Mouse (Mus musculus) megakaryocyte progenitor cell, adult 5-6 weeks (primary cell): Measurements from ENCODE around the gene Sf3b5. TPM values are rescaled to one million over a fixed set of nuclear protein-coding genes. Genes with fewer than 3 reads are reported as not detected.
"Not testable (repeated sequence)": the region's sequence is repeated elsewhere in the genome, so short reads cannot be mapped to it uniquely, and the experiment has no call there.

ENCODE experiments used
- ATAC-seq: replicated peaks from 2 replicates; pipeline ENCODE4 v1.8.0; 2016; ENCODE audit warnings: mild to moderate bottlenecking, moderate TSS enrichment, inconsistent platforms; ENCODE audit not compliant: poor library complexity
- total RNA-seq, 2 experiments: library from RNA; stranded (forward) in 1 of 2; stranded (reverse) in 1 of 2; fragments of 157-497, 149-512 nt in 1 of 2; fragments of 200-1000 nt in 1 of 2; gene quantifications; 2 replicates each; pipeline versions ENCODE4 v1.2.3 to v1.2.4; 2015 to 2017

Gene Sf3b5
- total RNA-seq, 2 experiments from 2014 or later, result 17.4 to 23.4 TPM

- ATAC-seq, result peak; percentile 99
Measured at GRCm38 (mm10) chr10:12996736-12997477, 8.2 kb upstream of the Sf3b5 start.

- peak; percentile 98 for ATAC-seq
Measured at GRCm38 (mm10) chr10:13007876-13008736, 3.0 kb downstream of the Sf3b5 start.

GRCm38 (mm10) chr10:13008737-13009121 lies 3.6 kb downstream of the Sf3b5 start:
- peak; percentile 25; the same call in 1 of the 2 replicates for ATAC-seq

- ATAC-seq, result no peak
Measured at GRCm38 (mm10) chr10:13014026-13014425, 8.9 kb downstream of the Sf3b5 start.

GRCm38 (mm10) chr10:13016573-13016972 lies 11.4 kb downstream of the Sf3b5 start:
- ATAC-seq, result peak; percentile 96

GRCm38 (mm10) chr10:13018510-13018909 lies 13.4 kb downstream of the Sf3b5 start:
- peak; percentile 74 for ATAC-seq

GRCm38 (mm10) chr10:13019026-13019425 lies 13.9 kb downstream of the Sf3b5 start:
- no peak for ATAC-seq

- ATAC-seq, result no peak
Measured at GRCm38 (mm10) chr10:13022103-13022502, 17.0 kb downstream of the Sf3b5 start.

- not testable (repeated sequence) for ATAC-seq
Measured at GRCm38 (mm10) chr10:13023985-13024384, 18.8 kb downstream of the Sf3b5 start.

- no peak for ATAC-seq
Measured at GRCm38 (mm10) chr10:13027702-13028101, 22.6 kb downstream of the Sf3b5 start.

GRCm38 (mm10) chr10:13028215-13028614 lies 23.1 kb downstream of the Sf3b5 start:
- ATAC-seq, result peak; percentile 42; the same call in 1 of the 2 replicates

- ATAC-seq, result no peak
Measured at GRCm38 (mm10) chr10:13029416-13029815, 24.3 kb downstream of the Sf3b5 start.

GRCm38 (mm10) chr10:13035270-13035669 lies 30.1 kb downstream of the Sf3b5 start:
- ATAC-seq, result peak; percentile 60

- ATAC-seq, result no peak
Measured at GRCm38 (mm10) chr10:13039637-13040174, 34.6 kb downstream of the Sf3b5 start.

- ATAC-seq, result no peak
Measured at GRCm38 (mm10) chr10:13044659-13045058, 39.5 kb downstream of the Sf3b5 start.

GRCm38 (mm10) chr10:13047816-13048215 lies 42.7 kb downstream of the Sf3b5 start:
- ATAC-seq, result no peak

- ATAC-seq, result no peak
Measured at GRCm38 (mm10) chr10:13056863-13057381, 51.8 kb downstream of the Sf3b5 start.
